Mouse (Mus musculus) forebrain, embryonic 16.5 days (tissue): ENCODE data around the gene Celf2. TPM values are rescaled to one million over a fixed set of nuclear protein-coding genes. Genes with fewer than 3 reads are reported as not detected.

Experiments used
- ATAC-seq: fragments of 200-750 bp; cut with Nextera tagmentation; 2 replicates; pipeline ENCODE4 v1.8.0; 2017; ENCODE audit warnings: mild to moderate bottlenecking, moderate library complexity
- H3K27ac ChIP-seq: fragments of 300-500 bp; sonication (generic); 2 replicates; pipeline ENCODE4 v1.5.1; 2014; ENCODE audit warnings: low read length, control low read depth
- H3K27me3 ChIP-seq: fragments of 300-500 bp; sonication (generic); replicated peaks from 2 replicates; pipeline ENCODE4 v1.6.1; 2014; ENCODE audit warnings: low read length; ENCODE audit not compliant: control insufficient read depth, insufficient read depth
- H3K36me3 ChIP-seq: fragments of 300-500 bp; sonication (generic); 2 replicates; pipeline ENCODE4 v1.6.1; 2014; ENCODE audit not compliant: control insufficient read depth, insufficient read depth
- H3K4me1 ChIP-seq: fragments of 300-500 bp; sonication (generic); replicated peaks from 2 replicates; pipeline ENCODE4 v1.6.1; 2014; ENCODE audit warnings: low read length; ENCODE audit not compliant: control insufficient read depth, insufficient read depth
- H3K4me2 ChIP-seq: fragments of 300-500 bp; sonication (generic); 2 replicates; pipeline ENCODE4 v1.6.1; 2014; ENCODE audit warnings: mild to moderate bottlenecking, low read length, control low read depth
- H3K4me3 ChIP-seq: fragments of 300-500 bp; sonication (generic); replicated peaks from 2 replicates; pipeline ENCODE4 v1.5.1; 2014; ENCODE audit warnings: mild to moderate bottlenecking, low read length, control low read depth
- H3K9ac ChIP-seq: fragments of 300-500 bp; sonication (generic); replicated peaks from 2 replicates; pipeline ENCODE4 v1.6.1; 2014; ENCODE audit warnings: low read depth, low read length, control low read depth
- H3K9me3 ChIP-seq: fragments of 300-500 bp; sonication (generic); 2 replicates; pipeline ENCODE4 v1.6.1; 2016; ENCODE audit warnings: low read length; ENCODE audit not compliant: control insufficient read depth
- WGBS: fragments of 180-500 bp; shearing (Covaris S2); extraction: QIAGEN DNeasy Blood & Tissue Kit; methylation state at CpG from one replicate; pipeline ENCODE4 v1.1.7; 2014; 5-methylcytosine and 5-hydroxymethylcytosine counted together
- polyA plus RNA-seq: library from polyadenylated mRNA; unstranded; fragments of >200 nt; fragmentation: Nextera tagmentation; extraction: Ambion mirVana; gene quantifications from 2 replicates; pipeline ENCODE4 v1.2.1, GENCODE M21; 2015

The Celf2 gene
- polyA plus RNA-seq, 1 experiment from 2014 or later, result 348 TPM

DNA sequence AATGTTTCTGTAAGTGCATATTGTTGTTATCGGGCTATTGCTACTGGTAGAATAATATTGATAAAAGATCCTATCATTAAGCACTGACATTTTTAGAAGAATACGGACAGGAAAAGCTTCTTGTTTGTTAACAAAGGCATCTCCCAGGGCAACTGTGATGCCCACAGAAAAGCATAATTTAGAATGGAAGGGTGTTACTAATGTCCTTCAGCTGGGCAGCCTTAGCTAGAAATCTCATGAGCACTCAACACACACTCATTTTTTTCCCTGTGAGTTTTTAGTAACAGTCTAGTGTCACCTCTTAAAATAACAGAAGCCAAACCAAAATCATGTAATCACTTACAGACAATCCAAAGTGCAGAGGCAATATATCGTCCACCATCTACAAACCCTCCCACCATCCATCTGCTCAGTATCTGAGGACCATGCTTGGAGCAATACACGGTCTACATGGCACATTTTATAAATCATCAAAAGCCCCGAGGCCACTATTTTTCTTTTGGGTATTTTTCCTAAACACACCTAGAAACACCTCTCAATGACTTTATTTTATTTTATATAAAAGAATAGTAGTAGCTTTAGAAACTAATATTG lies 713.3 kb downstream of the Celf2 start:
- Histone ChIP-seq H3K36me3 (peaks cover 2% of the 10 kb centered on the region; the same call in 1 of the 2 replicates), H3K4me1 (peaks cover 35% of the 10 kb centered on the region), H3K27me3 (no peaks in the 10 kb centered on the region), H3K4me2 (no peak overlapping the region), H3K9me3 (no peaks in the 10 kb centered on the region), H3K27ac (no peak overlapping the region), H3K4me3 (no peak overlapping the region), H3K9ac (no peak overlapping the region)
- 64% methylated on average over 5 of the region's 5 CpGs for WGBS
- ATAC-seq, result no peak

DNA sequence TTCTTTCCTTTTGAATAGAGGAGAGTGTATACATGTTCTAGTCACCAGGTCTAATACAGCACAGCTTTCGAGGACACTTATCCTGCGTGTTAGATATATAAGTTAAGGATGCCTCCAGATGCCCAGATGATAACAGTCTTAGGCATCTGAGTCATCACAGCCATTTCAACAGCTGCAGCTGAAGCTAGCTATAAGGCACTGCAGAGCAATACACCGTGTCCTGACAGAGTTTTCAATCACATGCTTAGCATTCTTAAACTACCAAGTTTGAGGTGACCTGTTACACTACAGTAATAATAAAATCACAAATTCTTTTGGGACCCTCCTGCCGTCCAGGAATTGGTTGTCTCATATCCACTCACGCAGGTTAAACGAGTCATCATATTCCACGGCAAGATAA lies 714.5 kb downstream of the Celf2 start:
- no peaks in the 10 kb centered on the region for H3K27me3 ChIP-seq
- no peak overlapping the region for H3K27ac ChIP-seq
- no peak overlapping the region for H3K4me3 ChIP-seq
- H3K4me2 ChIP-seq, result no peak overlapping the region
- H3K36me3 ChIP-seq, result no peaks in the 10 kb centered on the region
- peaks cover 42% of the 10 kb centered on the region for H3K4me1 ChIP-seq
- no peak overlapping the region for H3K9ac ChIP-seq
- no peaks in the 10 kb centered on the region for H3K9me3 ChIP-seq
- no peak for ATAC-seq
- WGBS, result 81% methylated on average over 7 of the region's 7 CpGs

DNA sequence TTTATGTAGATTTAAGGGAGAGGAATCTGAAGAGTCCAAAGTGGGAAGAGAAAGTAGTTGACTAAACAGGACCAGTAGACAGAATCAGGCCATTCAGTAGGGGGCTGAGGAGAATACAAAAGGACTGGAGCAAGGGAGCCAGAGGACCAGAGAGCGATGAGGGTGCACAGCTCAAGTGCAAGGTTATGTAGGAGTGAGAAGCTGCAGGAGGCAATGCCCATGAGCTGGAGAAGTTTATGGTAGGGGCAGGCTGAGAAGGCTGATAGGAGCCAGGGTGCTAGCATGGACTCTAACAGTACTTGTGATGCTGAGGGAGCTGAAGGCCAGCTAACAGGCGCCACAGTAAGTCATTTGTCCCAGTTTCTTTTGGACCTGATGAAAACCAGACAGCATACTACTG lies 718.5 kb downstream of the Celf2 start:
- Histone ChIP-seq H3K36me3 (no peaks in the 10 kb centered on the region), H3K4me1 (peaks cover 30% of the 10 kb centered on the region), H3K9ac (no peak overlapping the region), H3K4me2 (no peak overlapping the region), H3K9me3 (no peaks in the 10 kb centered on the region), H3K4me3 (no peak overlapping the region), H3K27me3 (no peaks in the 10 kb centered on the region), H3K27ac (no peak overlapping the region)
- ATAC-seq, result no peak
- 70% methylated on average over 2 of the region's 2 CpGs for WGBS

DNA sequence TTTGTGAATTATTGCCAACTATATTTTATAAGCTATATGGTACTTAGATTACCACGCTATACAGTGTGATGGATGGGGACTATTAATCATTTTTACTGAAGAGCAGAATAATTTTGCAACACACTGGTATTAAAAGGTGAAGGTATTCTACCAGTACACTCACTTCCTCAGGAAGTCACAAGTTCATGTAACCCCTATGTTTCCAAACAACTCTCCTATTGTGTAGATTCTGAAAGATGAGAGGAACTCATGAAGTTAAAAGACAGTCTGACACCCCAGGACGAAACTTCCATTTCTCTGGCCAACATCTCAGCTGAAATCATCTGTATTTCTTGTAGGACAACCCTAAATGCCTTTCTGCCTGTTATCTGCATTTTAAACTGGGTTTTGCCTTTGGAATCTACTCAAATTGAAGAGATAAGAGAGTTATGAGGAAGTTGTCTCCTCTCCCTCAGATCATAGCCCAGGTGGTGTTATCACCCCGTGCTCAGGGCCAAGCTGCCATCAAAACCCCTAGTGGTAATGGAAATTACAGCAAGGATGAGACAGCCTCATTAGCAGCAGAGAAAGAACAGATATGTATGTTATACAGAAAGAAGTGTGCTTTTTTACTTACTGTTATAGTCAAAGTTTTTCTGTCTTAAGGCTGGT lies 722.7 kb downstream of the Celf2 start:
- Histone ChIP-seq H3K9me3 (no peaks in the 10 kb centered on the region), H3K36me3 (no peaks in the 10 kb centered on the region), H3K9ac (no peak overlapping the region), H3K27ac (no peak overlapping the region), H3K4me3 (no peak overlapping the region), H3K27me3 (no peaks in the 10 kb centered on the region), H3K4me2 (no peak overlapping the region), H3K4me1 (peaks cover 14% of the 10 kb centered on the region)
- WGBS, result 91% methylated on average over 3 of the region's 3 CpGs
- no peak for ATAC-seq

DNA sequence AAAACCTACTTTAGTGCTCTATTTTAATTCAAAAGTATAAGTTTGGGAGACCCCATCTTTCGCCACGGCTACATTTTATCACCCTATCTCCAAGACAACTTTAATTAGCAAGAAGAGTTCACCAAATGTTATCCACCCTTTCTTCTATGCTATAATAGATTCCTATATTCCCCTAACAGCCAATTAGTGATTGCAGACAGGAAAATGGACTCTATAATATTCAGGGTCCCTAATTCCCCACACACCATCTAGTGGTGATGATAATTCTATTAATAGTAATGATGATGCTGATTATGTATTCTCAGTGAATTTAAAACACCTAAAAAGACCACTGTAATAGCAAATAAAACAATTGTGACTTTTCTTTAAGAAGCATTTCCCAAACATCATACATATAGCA lies 739.1 kb downstream of the Celf2 start:
- H3K4me1 ChIP-seq, result no peaks in the 10 kb centered on the region
- no peak overlapping the region for H3K4me2 ChIP-seq
- no peaks in the 10 kb centered on the region for H3K9me3 ChIP-seq
- H3K36me3 ChIP-seq, result peaks cover 4% of the 10 kb centered on the region
- H3K9ac ChIP-seq, result no peak overlapping the region
- ATAC-seq, result no peak
- 60% methylated on average over 2 of the region's 2 CpGs for WGBS
- H3K4me3 ChIP-seq, result no peak overlapping the region
- H3K27ac ChIP-seq, result no peak overlapping the region
- no peaks in the 10 kb centered on the region for H3K27me3 ChIP-seq

DNA sequence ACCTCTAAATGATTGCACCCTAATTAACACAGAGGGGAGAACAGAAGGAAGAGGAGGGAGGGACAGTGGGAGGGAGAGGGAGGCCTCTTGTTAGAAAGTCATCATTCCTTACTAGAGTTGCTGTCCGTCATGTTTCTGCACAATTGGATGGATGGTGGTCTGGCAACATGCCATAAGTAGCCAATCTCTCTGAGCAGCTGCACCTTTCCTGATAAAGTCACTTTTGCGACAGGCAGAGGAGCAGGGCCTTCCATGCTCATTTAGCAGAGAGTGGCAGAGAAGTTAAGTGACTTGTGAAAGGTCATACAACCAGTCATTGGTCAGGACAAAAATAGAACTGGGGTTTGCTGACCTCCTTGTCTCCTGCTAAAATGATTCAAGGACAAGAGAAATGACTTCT lies 747.0 kb downstream of the Celf2 start:
- H3K4me1 ChIP-seq, result 0 out of 2 replicates have a peak, but pooled peaks cover 4% of the 10 kb centered on the region
- no peak for ATAC-seq
- 62% methylated on average over 2 of the region's 2 CpGs for WGBS

DNA sequence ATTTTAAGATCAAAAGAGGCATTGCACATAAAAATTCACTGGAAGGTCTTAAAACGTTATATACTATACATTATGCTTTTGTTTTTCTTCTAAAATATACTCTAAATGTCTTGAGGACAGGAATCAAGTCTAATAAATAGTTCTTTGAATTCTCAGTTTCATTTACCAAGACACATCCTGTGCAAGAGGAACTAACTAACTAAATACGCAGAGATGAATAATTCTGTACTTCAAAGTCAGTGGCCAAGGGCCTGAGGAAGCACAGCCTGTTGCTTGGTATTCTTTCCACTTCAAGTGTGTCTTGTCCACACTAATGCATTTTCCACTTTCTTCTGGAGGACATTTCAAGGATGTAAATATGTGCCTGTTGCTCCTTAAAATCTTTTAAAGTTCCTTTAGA lies 766.2 kb downstream of the Celf2 start:
- Histone ChIP-seq H3K27me3 (no peaks in the 10 kb centered on the region), H3K27ac (no peak overlapping the region), H3K9ac (no peak overlapping the region), H3K9me3 (no peaks in the 10 kb centered on the region), H3K4me1 (peaks cover 22% of the 10 kb centered on the region), H3K4me3 (no peak overlapping the region), H3K4me2 (no peak overlapping the region), H3K36me3 (no peaks in the 10 kb centered on the region)
- 85% methylated on average over 2 of the region's 2 CpGs for WGBS
- no peak for ATAC-seq

More for the DNA sequence above, 747.0 kb downstream of the Celf2 start:
- H3K9me3 ChIP-seq, result no peaks in the 10 kb centered on the region
- H3K36me3 ChIP-seq, result no peaks in the 10 kb centered on the region
- H3K9ac ChIP-seq, result no peak overlapping the region
- H3K27ac ChIP-seq, result no peak overlapping the region
- H3K4me3 ChIP-seq, result no peak overlapping the region
- H3K27me3 ChIP-seq, result no peaks in the 10 kb centered on the region
- H3K4me2 ChIP-seq, result no peak overlapping the region

DNA sequence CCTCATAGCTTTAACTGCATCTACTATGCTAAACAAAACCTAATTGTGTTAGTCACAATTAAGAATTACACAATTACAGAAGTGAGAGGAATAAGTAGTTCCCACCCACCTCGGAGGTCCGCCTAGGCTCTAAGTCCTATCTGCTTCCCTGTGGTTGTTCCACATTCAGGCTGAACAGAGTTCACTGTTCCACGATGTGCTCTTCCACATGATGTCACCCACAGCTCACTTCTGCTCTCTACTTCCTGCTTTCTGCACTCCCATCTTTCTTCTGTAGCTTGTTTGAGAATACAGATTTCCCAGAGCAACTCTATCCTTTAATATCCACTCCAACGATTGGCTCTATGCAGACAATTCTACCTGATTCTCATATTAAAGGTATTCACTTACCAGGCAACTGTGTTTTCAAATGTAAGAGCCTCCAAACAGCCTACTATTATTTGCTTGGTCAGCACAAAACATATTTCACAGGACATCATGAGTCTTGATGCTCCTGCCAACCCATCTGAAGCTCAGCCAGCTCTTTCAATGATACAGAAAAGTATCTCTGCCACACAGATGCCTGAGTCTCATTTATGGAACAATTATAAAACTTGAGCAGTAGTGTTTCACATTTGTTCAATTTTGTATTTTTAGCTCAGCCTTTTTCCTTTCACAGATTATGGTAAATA lies 769.2 kb downstream of the Celf2 start:
- Histone ChIP-seq H3K27ac (peak overlapping the region; percentile 56), H3K36me3 (no peaks in the 10 kb centered on the region), H3K9me3 (no peaks in the 10 kb centered on the region), H3K27me3 (no peaks in the 10 kb centered on the region), H3K4me3 (no peak overlapping the region), H3K9ac (no peak overlapping the region), H3K4me1 (peaks cover 24% of the 10 kb centered on the region), H3K4me2 (no peak overlapping the region)
- ATAC-seq, result 0 out of 2 replicates have a peak, but pooled peaks have one; percentile 32
- 65% methylated on average over 4 of the region's 4 CpGs for WGBS

DNA sequence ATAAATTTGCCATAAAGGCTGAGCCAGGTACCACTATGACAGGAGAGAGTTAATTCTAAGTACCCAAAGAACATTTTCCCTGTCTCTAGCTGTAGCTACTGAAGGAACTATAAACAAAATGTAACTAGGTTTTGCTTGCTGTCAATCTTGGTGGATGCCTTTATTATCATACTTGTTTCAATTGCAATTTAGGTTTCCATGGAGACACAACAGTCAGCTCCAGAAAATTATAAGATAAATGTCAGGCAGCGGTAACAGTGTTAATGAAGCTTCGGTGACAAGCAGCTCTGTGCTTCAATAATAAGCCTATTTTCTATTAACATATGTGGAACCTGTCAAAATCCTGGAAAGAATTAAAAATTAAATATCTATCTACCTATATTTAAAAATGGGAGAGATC lies 777.3 kb downstream of the Celf2 start:
- no peak overlapping the region for H3K27ac ChIP-seq
- WGBS, result 24% methylated on average over 2 of the region's 2 CpGs
- H3K4me1 ChIP-seq, result peaks cover 37% of the 10 kb centered on the region
- H3K9me3 ChIP-seq, result no peaks in the 10 kb centered on the region
- H3K36me3 ChIP-seq, result no peaks in the 10 kb centered on the region
- no peak overlapping the region for H3K9ac ChIP-seq
- H3K4me2 ChIP-seq, result no peak overlapping the region
- no peaks in the 10 kb centered on the region for H3K27me3 ChIP-seq
- peak; percentile 19; the same call in 1 of the 2 replicates for ATAC-seq
- H3K4me3 ChIP-seq, result no peak overlapping the region
